ENCODE assay signal across 8 mouse cellular contexts in genomic region chr6:71012436-71012822, GRCm38 (mm10). TPM values are rescaled to one million over a fixed set of nuclear protein-coding genes. Genes with fewer than 3 reads are reported as not detected.
DNase-seq lines count a peak whose midpoint lies in the region; ATAC-seq lines count a peak whose summit lies in the region.

No protein-coding gene starts in this region.

- DNase-seq in kidney, adult 8-10 months = no peak
- no peak for DNase-seq in limb, embryonic 11.5 days (ENCODE audit: low spot score)
- DNase-seq in layer of hippocampus, adult 9-10 months (ENCODE audit: low spot score) = no peak
- no peak for DNase-seq in embryo, embryonic 11 days

- H3K27ac ChIP-seq in kidney, embryonic 15.5 days = no peak overlapping the region
- H3K27ac ChIP-seq in embryonic facial prominence, embryonic 15.5 days (replicated peaks) = no peak overlapping the region
- no peak overlapping the region for H3K27ac ChIP-seq in limb, embryonic 11.5 days (replicated peaks; ENCODE audit: low read depth, low read length)
- no peak overlapping the region for H3K27ac ChIP-seq in neural tube, embryonic 12.5 days

- H3K9ac ChIP-seq in kidney, embryonic 15.5 days = no peak overlapping the region
- H3K9ac ChIP-seq in embryonic facial prominence, embryonic 15.5 days = no peak overlapping the region
- no peak overlapping the region for H3K9ac ChIP-seq in limb, embryonic 11.5 days (ENCODE audit: low read length)
- no peak overlapping the region for H3K9ac ChIP-seq in neural tube, embryonic 12.5 days

- H3K9me3 ChIP-seq in kidney, embryonic 15.5 days (replicated peaks) = no peaks in the 10 kb centered on the region
- H3K9me3 ChIP-seq in embryonic facial prominence, embryonic 15.5 days (replicated peaks) = no peaks in the 10 kb centered on the region
- H3K9me3 ChIP-seq in limb, embryonic 11.5 days (ENCODE audit: control insufficient read depth, low read length) = no peaks in the 10 kb centered on the region
- H3K9me3 ChIP-seq in neural tube, embryonic 12.5 days = no peaks in the 10 kb centered on the region

- ATAC-seq in kidney, embryonic 15.5 days (replicated peaks; ENCODE audit: low FRiP score) = peak; percentile 27
- ATAC-seq in embryonic facial prominence, embryonic 15.5 days (ENCODE audit: insufficient number of reproducible peaks, low FRiP score, low TSS enrichment, low read depth) = 0 out of 2 replicates have a peak, but pooled peaks have one; percentile 13
- no peak for ATAC-seq in limb, embryonic 11.5 days (ENCODE audit: insufficient number of reproducible peaks, low FRiP score, low TSS enrichment, low read depth)
- peak; percentile 27 for ATAC-seq in neural tube, embryonic 12.5 days (ENCODE audit: low FRiP score, low read depth)
- ATAC-seq in activated CD4-positive, CD25-positive, alpha-beta regulatory T cell, adult 4 months = no peak

- H3K27me3 ChIP-seq in kidney, embryonic 15.5 days = peaks cover 12% of the 10 kb centered on the region
- no peaks in the 10 kb centered on the region; the same call in 1 of the 2 replicates for H3K27me3 ChIP-seq in embryonic facial prominence, embryonic 15.5 days
- no peaks in the 10 kb centered on the region; the same call in 1 of the 2 replicates for H3K27me3 ChIP-seq in limb, embryonic 11.5 days (ENCODE audit: control insufficient read depth, insufficient read depth, low read length)
- 0 out of 2 replicates have a peak, but pooled peaks cover 3% of the 10 kb centered on the region for H3K27me3 ChIP-seq in neural tube, embryonic 12.5 days (replicated peaks)

- no peaks in the 10 kb centered on the region for H3K36me3 ChIP-seq in kidney, embryonic 15.5 days
- no peaks in the 10 kb centered on the region for H3K36me3 ChIP-seq in embryonic facial prominence, embryonic 15.5 days
- no peaks in the 10 kb centered on the region; the same call in 1 of the 2 replicates for H3K36me3 ChIP-seq in limb, embryonic 11.5 days (ENCODE audit: control insufficient read depth, insufficient read depth, low read length)
- no peaks in the 10 kb centered on the region for H3K36me3 ChIP-seq in neural tube, embryonic 12.5 days

- peak overlapping the region; percentile 54 for H3K4me3 ChIP-seq in kidney, embryonic 15.5 days (replicated peaks)
- H3K4me3 ChIP-seq in embryonic facial prominence, embryonic 15.5 days (replicated peaks) = peak overlapping the region; percentile 52
- H3K4me3 ChIP-seq in limb, embryonic 11.5 days (ENCODE audit: low read depth, low read length) = peak overlapping the region; percentile 46
- H3K4me3 ChIP-seq in neural tube, embryonic 12.5 days = peak overlapping the region; percentile 43; the same call in 1 of the 2 replicates

- H3K4me1 ChIP-seq in kidney, embryonic 15.5 days = peaks cover 13% of the 10 kb centered on the region
- H3K4me1 ChIP-seq in embryonic facial prominence, embryonic 15.5 days = peaks cover 7% of the 10 kb centered on the region; the same call in 1 of the 2 replicates
- H3K4me1 ChIP-seq in limb, embryonic 11.5 days (ENCODE audit: control insufficient read depth, insufficient read depth, low read length) = no peaks in the 10 kb centered on the region
- peaks cover 2% of the 10 kb centered on the region; the same call in 1 of the 2 replicates for H3K4me1 ChIP-seq in neural tube, embryonic 12.5 days

- peak overlapping the region; percentile 99 for H3K4me2 ChIP-seq in kidney, embryonic 15.5 days
- H3K4me2 ChIP-seq in embryonic facial prominence, embryonic 15.5 days (replicated peaks) = peak overlapping the region; percentile 96
- H3K4me2 ChIP-seq in limb, embryonic 11.5 days (ENCODE audit: low read depth, severe bottlenecking) = peak overlapping the region; percentile 85
- peak overlapping the region; percentile 82 for H3K4me2 ChIP-seq in neural tube, embryonic 12.5 days (replicated peaks)

- 13% methylated on average over 9 of the region's 9 CpGs for WGBS in kidney, embryonic 15.5 days
- WGBS in embryonic facial prominence, embryonic 15.5 days = 9% methylated on average over 9 of the region's 9 CpGs
- WGBS in limb, embryonic 11.5 days = 12% methylated on average over 9 of the region's 9 CpGs
- WGBS in neural tube, embryonic 12.5 days = 12% methylated on average over 9 of the region's 9 CpGs

RNA-seq across cellular contexts. Expression of gene Foxi3, which starts 56.1 kb away (rescaled TPM):
- polyA plus RNA-seq in kidney, embryonic 15.5 days (2015; fragmentation: Nextera tagmentation; extraction: Ambion mirVana) = not detected in 2 replicates
- 2.0 and 2.1 TPM in 2 replicates for polyA plus RNA-seq in embryonic facial prominence, embryonic 15.5 days (2015; fragmentation: Nextera tagmentation; extraction: Ambion mirVana)
- polyA plus RNA-seq in limb, embryonic 11.5 days (2014; fragmentation: Nextera tagmentation; extraction: Ambion mirVana) = 0.19 TPM in 1 of 2 replicates, not detected in the other
- polyA plus RNA-seq in neural tube, embryonic 12.5 days (2016; fragmentation: Nextera tagmentation; extraction: Ambion mirVana) = not detected in 2 replicates
- polyA plus RNA-seq in activated CD4-positive, CD25-positive, alpha-beta regulatory T cell, adult 4 months (2017; shearing (Covaris generic)) = not detected

Comparison
In these comparisons a context has a peak if more than half of its experiments do, and no peak if none do; other contexts are left out.
1. ATAC-seq: peak in kidney, embryonic 15.5 days (single experiment), embryonic facial prominence, embryonic 15.5 days (single experiment) and neural tube, embryonic 12.5 days (single experiment); none in limb, embryonic 11.5 days (single experiment) and activated CD4-positive, CD25-positive, alpha-beta regulatory T cell, adult 4 months (single experiment).
2. Peak in every context shown above with its lines, with median percentiles within 50 percentile points of each other: H3K4me2 ChIP-seq and H3K4me3 ChIP-seq.